Mouse (Mus musculus) small intestine, adult 2 months (tissue): ENCODE results near the gene Nup107.

Experiments used
- CTCF ChIP-seq: fragments of 200-500 bp; IDR thresholded peaks from 2 replicates; pipeline ENCODE4 v1.5.1; 2012; ENCODE audit warnings: low read depth, mild to moderate bottlenecking, control low read depth, inconsistent platforms, low read length, moderate library complexity, mixed read lengths; ENCODE audit not compliant: insufficient replicate concordance, insufficient read length; ENCODE audit errors: extremely low read depth
- POLR2A ChIP-seq: fragments of 200-500 bp; IDR thresholded peaks from 2 replicates; pipeline ENCODE4 v1.6.1; 2012; ENCODE audit warnings: low read depth, mild to moderate bottlenecking, control low read depth, inconsistent platforms, low read length, moderate library complexity

GRCm38 (mm10) chr10:117718161-117719119 is 74.1 kb downstream of the Nup107 start:
- TF ChIP-seq POLR2A (no peak), CTCF (no peak)
